In the genomic region with DNA sequence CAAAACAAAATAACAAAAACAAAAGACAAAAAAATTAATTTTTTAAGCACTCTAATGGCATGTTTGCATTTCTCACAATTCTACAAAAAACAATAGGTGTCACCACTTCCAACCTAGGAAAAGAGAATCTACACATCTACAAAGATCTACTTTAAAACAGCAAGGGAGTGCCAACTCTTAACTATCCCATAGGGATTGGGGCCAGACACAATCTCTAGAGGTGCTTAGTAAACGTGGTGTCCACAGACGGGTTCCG, we compare ENCODE assay signal across 8 mouse cellular contexts. TPM values are rescaled to one million over a fixed set of nuclear protein-coding genes. Genes with fewer than 3 reads are reported as not detected.
DNase-seq lines count a peak whose midpoint lies in the region; ATAC-seq and TF ChIP-seq lines count a peak whose summit lies in the region.

A gene (plus strand): TSS at position 192 of the 256 bp plus-strand sequence.

- no peak for TF ChIP-seq CTCF in MEL (IDR thresholded peaks at IDR 0.05 in 2 of 3, conservative IDR thresholded peaks at IDR 0.05 in 1 of 3; ENCODE audit: control insufficient read depth in 1 of 3, insufficient read depth in 1 of 3, low read depth in 2 of 3, low read length in 3 of 3, poor library complexity in 1 of 3, severe bottlenecking in 1 of 3)

- TF ChIP-seq POLR2A in MEL (IDR thresholded peaks at IDR 0.05; ENCODE audit: control insufficient read depth in 1 of 2, insufficient read depth in 1 of 2, low read depth in 1 of 2, low read length in 2 of 2, poor library complexity in 1 of 2): no peak

- H3K79me2 ChIP-seq in MEL (ENCODE audit: control insufficient read depth, insufficient read depth, low read length, poor library complexity): peaks cover 34% of the 10 kb centered on the region

- H3K27me3 ChIP-seq in heart, embryonic 12.5 days (replicated peaks): no peaks in the 10 kb centered on the region
- H3K27me3 ChIP-seq in MEL (ENCODE audit: control insufficient read depth in 1 of 2, insufficient read depth in 2 of 2, low read length in 2 of 2): no peaks in the 10 kb centered on the region
- H3K27me3 ChIP-seq in hindbrain, embryonic 10.5 days (ENCODE audit: insufficient read depth, poor library complexity, severe bottlenecking): peaks cover 13% of the 10 kb centered on the region

- H3K4me2 ChIP-seq in heart, embryonic 12.5 days: peak within 1 kb of the TSS; percentile 70

- peaks cover 11% of the 10 kb centered on the region for H3K36me3 ChIP-seq in heart, embryonic 12.5 days
- H3K36me3 ChIP-seq in MEL (ENCODE audit: control insufficient read depth in 1 of 2, insufficient read depth in 2 of 2, low read length in 2 of 2): peaks cover 0 to 13% of the 10 kb centered on the region in 2 experiments
- H3K36me3 ChIP-seq in hindbrain, embryonic 10.5 days: peaks cover 38% of the 10 kb centered on the region

- peaks cover 7% of the 10 kb centered on the region; the same call in 1 of the 2 replicates for H3K4me1 ChIP-seq in heart, embryonic 12.5 days (replicated peaks)
- peaks cover 3 to 5% of the 10 kb centered on the region in 2 experiments for H3K4me1 ChIP-seq in MEL (ENCODE audit: control insufficient read depth in 1 of 2, insufficient read depth in 2 of 2, low read length in 2 of 2)
- H3K4me1 ChIP-seq in hindbrain, embryonic 10.5 days (replicated peaks): 0 out of 2 replicates have a peak, but pooled peaks cover 11% of the 10 kb centered on the region

- 22% methylated on average over 3 of the region's 3 CpGs for WGBS in heart, embryonic 12.5 days
- WGBS in hindbrain, embryonic 10.5 days: 24% methylated on average over 3 of the region's 3 CpGs

- H3K9ac ChIP-seq in heart, embryonic 12.5 days: peak within 1 kb of the TSS; percentile 90
- peak within 1 kb of the TSS; percentile 97 for H3K9ac ChIP-seq in MEL (ENCODE audit: control insufficient read depth, low read depth, low read length, poor library complexity, severe bottlenecking)

- H3K27ac ChIP-seq in heart, embryonic 12.5 days (ENCODE audit: poor library complexity, severe bottlenecking): peak within 1 kb of the TSS; percentile 85
- peak within 1 kb of the TSS; percentile 95 for H3K27ac ChIP-seq in MEL (ENCODE audit: control insufficient read depth, low read depth, low read length)
- peak within 1 kb of the TSS; percentile 91 for H3K27ac ChIP-seq in hindbrain, embryonic 10.5 days

- no peaks in the 10 kb centered on the region for H3K9me3 ChIP-seq in heart, embryonic 12.5 days (replicated peaks)
- H3K9me3 ChIP-seq in MEL (replicated peaks; ENCODE audit: insufficient read depth, low read length): no peaks in the 10 kb centered on the region
- H3K9me3 ChIP-seq in hindbrain, embryonic 10.5 days: no peaks in the 10 kb centered on the region

- no peak for DNase-seq in heart, adult 11 months
- no peak for DNase-seq in MEL (ENCODE audit: low read depth, low spot score)
- no peak for DNase-seq in hindbrain, embryonic 10.5 days (ENCODE audit: low spot score)
- DNase-seq in cerebellum, adult 8-10 months: no peak
- DNase-seq in cerebellum, postnatal 10 days: no peak
- DNase-seq in right cerebral cortex, adult 18-20 months: no peak

- ATAC-seq in heart, embryonic 12.5 days (ENCODE audit: insufficient number of reproducible peaks, low FRiP score): no peak
- no peak for ATAC-seq in megakaryocyte-erythroid progenitor cell, adult 5-6 weeks (replicated peaks; ENCODE audit: low FRiP score, low TSS enrichment, poor library complexity, severe bottlenecking)

- no peak for TF ChIP-seq RAD21 in MEL (IDR thresholded peaks at IDR 0.05; ENCODE audit: low read depth, low read length)

- H3K4me3 ChIP-seq in heart, embryonic 12.5 days: peak within 1 kb of the TSS; percentile 65
- H3K4me3 ChIP-seq in MEL (ENCODE audit: control insufficient read depth in 1 of 2, insufficient read depth in 1 of 2, low read depth in 2 of 2, low read length in 2 of 2): peak within 1 kb of the TSS; percentile 86 to 95
- peak within 1 kb of the TSS; percentile 70 for H3K4me3 ChIP-seq in hindbrain, embryonic 10.5 days

- TF ChIP-seq EP300 in MEL (IDR thresholded peaks at IDR 0.05; ENCODE audit: low read depth in 1 of 2, low read length in 2 of 2): no peak

TF ChIP-seq in MEL, 35 proteins besides CTCF, POLR2A, EP300 and RAD21:
- TF ChIP-seq MXI1 (IDR thresholded peaks at IDR 0.05; ENCODE audit: low read depth, low read length) (no peak), USF1 (IDR thresholded peaks at IDR 0.05; ENCODE audit: low read depth, low read length) (no peak), GABPA (IDR thresholded peaks at IDR 0.05; ENCODE audit: low read depth, low read length) (no peak), NELFE (IDR thresholded peaks at IDR 0.05; ENCODE audit: low read depth, low read length) (no peak), SIN3A (IDR thresholded peaks at IDR 0.05; ENCODE audit: low read length) (no peak), RCOR1 (IDR thresholded peaks at IDR 0.05; ENCODE audit: low read depth, low read length) (no peak), TAL1 (IDR thresholded peaks at IDR 0.05; ENCODE audit: low read length) (no peak), ELF1 (IDR thresholded peaks at IDR 0.05; ENCODE audit: low read depth, low read length) (no peak), BHLHE40 (IDR thresholded peaks at IDR 0.05; ENCODE audit: borderline replicate concordance, low read depth, low read length) (no peak), CHD2 (IDR thresholded peaks at IDR 0.05; ENCODE audit: low read length) (no peak), TBP (IDR thresholded peaks at IDR 0.05; ENCODE audit: low read depth, low read length) (no peak), E2F4 (IDR thresholded peaks at IDR 0.05; ENCODE audit: borderline replicate concordance, low read depth, low read length) (no peak)
TF ChIP-seq in MEL: peak in this region for 0.

RNA-seq across cellular contexts. Expression of the gene that starts here (rescaled TPM):
- 30.2 and 30.3 TPM in 2 replicates for polyA plus RNA-seq in heart, embryonic 12.5 days (2016; fragmentation: Nextera tagmentation; extraction: Ambion mirVana)
- total RNA-seq in MEL (2012; rRNA removed): 30.2 and 31.1 TPM in 2 replicates
- polyA plus RNA-seq in MEL (2012; ENCODE audit: insufficient read depth in 1 of 2, insufficient read length in 2 of 2, low read depth in 1 of 2, low replicate concordance in 2 of 2, missing spikeins in 1 of 2): 100 to 1,000 TPM in 1 of 2 experiments, 10 to 100 TPM in 1; 35.2 to 153 TPM
- 32.2 and 39.0 TPM in 2 replicates for polyA plus RNA-seq in hindbrain, embryonic 10.5 days (2016; fragmentation: Nextera tagmentation; extraction: Ambion mirVana)
- total RNA-seq in megakaryocyte-erythroid progenitor cell, adult 5-6 weeks (2014; fragmentation: Nextera tagmentation): 33.9 and 41.5 TPM in 2 replicates
- total RNA-seq in megakaryocyte-erythroid progenitor cell, adult 5-6 weeks (2017): 37.2 and 48.0 TPM in 2 replicates
